Mouse (Mus musculus): ENCODE results near the gene Oxsm.

GRCm38 (mm10) chr14:16242193-16242815, 7.3 kb downstream of the Oxsm start:
- no peak for TF ChIP-seq GATA1 (IDR thresholded peaks at IDR 0.05; ENCODE audit: borderline replicate concordance, low read length)
- TF ChIP-seq FLI1 (IDR thresholded peaks at IDR 0.05; ENCODE audit: low read length), result no peak
